Mouse (Mus musculus) spleen, adult 2 months (tissue): ENCODE measurements around the gene Gtf2a2.

ENCODE experiments used
- CTCF ChIP-seq: fragments of 200-500 bp; IDR thresholded peaks from 2 replicates; pipeline ENCODE4 v1.5.1; 2011; ENCODE audit warnings: mild to moderate bottlenecking, inconsistent platforms; ENCODE audit not compliant: insufficient read depth, insufficient read length, insufficient replicate concordance; ENCODE audit errors: extremely low read depth
- POLR2A ChIP-seq: fragments of 200-500 bp; IDR thresholded peaks from 2 replicates; pipeline ENCODE4 v1.6.1; 2011; ENCODE audit warnings: low read depth, low read length, inconsistent platforms

DNA sequence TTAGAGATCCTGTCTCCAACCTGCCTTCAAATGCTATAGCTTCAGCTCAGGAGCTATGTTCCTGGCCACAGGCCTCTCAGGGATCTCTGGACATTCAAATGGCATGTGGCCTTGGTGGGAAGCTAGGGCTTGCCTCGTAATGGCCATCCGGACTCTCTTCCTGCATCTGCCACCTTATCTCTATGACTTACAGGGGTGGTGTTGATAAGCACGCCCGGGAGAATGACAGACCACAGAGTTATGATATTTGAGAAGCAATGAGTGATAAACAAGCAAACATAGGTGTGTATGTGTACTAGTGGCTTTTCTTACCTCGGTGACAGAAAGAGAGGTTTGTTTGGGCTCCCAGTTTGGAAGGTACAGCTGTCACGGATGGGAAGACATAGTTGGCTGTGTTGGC lies 33.9 kb downstream of the Gtf2a2 start:
- TF ChIP-seq CTCF (no peak), POLR2A (no peak)
